In genomic region chr8:105359646-105360045, GRCm38 (mm10) we compare ENCODE assay signal across 10 mouse cellular contexts. TPM values are rescaled to one million over a fixed set of nuclear protein-coding genes. Genes with fewer than 3 reads are reported as not detected.
DNase-seq lines count a peak whose midpoint lies in the region; ATAC-seq and TF ChIP-seq lines count a peak whose summit lies in the region.
"Had no signal": no experiment of that assay in that cellular context is flagged by ENCODE, and none has a peak within 500 bp of the region (broad histone marks: within the 10 kb centered on the region; RNA-seq: fewer than 3 reads in every experiment).

No protein-coding gene starts in this region.

- WGBS in lung, postnatal 0 days = 47% methylated on average over 4 of the region's 4 CpGs
- WGBS in hindbrain, embryonic 13.5 days = 47% methylated on average over 4 of the region's 4 CpGs

- H3K27me3 ChIP-seq in lung, postnatal 0 days (replicated peaks; ENCODE audit: insufficient read depth, low read length) = no peaks in the 10 kb centered on the region
- H3K27me3 ChIP-seq in hindbrain, embryonic 13.5 days = no peaks in the 10 kb centered on the region
- H3K27me3 ChIP-seq: midbrain, embryonic 12.5 days had no signal

- no peak overlapping the region for H3K4me2 ChIP-seq in lung, postnatal 0 days (replicated peaks; ENCODE audit: low read depth, low read length)
- no peak overlapping the region for H3K4me2 ChIP-seq in hindbrain, embryonic 13.5 days
- H3K4me2 ChIP-seq: midbrain, embryonic 12.5 days had no signal

- no peaks in the 10 kb centered on the region for H3K9me3 ChIP-seq in lung, postnatal 0 days (ENCODE audit: low read length)
- H3K9me3 ChIP-seq in hindbrain, embryonic 13.5 days = no peaks in the 10 kb centered on the region
- H3K9me3 ChIP-seq: midbrain, embryonic 12.5 days had no signal

- H3K27ac ChIP-seq in lung, postnatal 0 days (ENCODE audit: low read length) = no peak overlapping the region
- no peak overlapping the region for H3K27ac ChIP-seq in hindbrain, embryonic 13.5 days
- H3K27ac ChIP-seq: midbrain, embryonic 12.5 days had no signal

- TF ChIP-seq EP300 in lung, postnatal 0 days (IDR thresholded peaks at IDR 0.05) = no peak

- no peaks in the 10 kb centered on the region for H3K4me1 ChIP-seq in lung, postnatal 0 days (ENCODE audit: insufficient read depth, low read depth, low read length)
- H3K4me1 ChIP-seq in hindbrain, embryonic 13.5 days (replicated peaks) = 0 out of 2 replicates have a peak, but pooled peaks cover 17% of the 10 kb centered on the region

- TF ChIP-seq CTCF in lung, postnatal 0 days (IDR thresholded peaks at IDR 0.05) = peak; percentile 74

- no peaks in the 10 kb centered on the region for H3K36me3 ChIP-seq in lung, postnatal 0 days (ENCODE audit: insufficient read depth, low read length)
- H3K36me3 ChIP-seq in hindbrain, embryonic 13.5 days = peaks cover 46% of the 10 kb centered on the region

- peak; percentile 72 for ATAC-seq in lung, postnatal 0 days
- peak; percentile 31; the same call in 1 of the 2 replicates for ATAC-seq in hindbrain, embryonic 13.5 days (ENCODE audit: low FRiP score)

- no peak overlapping the region for H3K4me3 ChIP-seq in lung, postnatal 0 days (ENCODE audit: low read depth, low read length)
- no peak overlapping the region for H3K4me3 ChIP-seq in hindbrain, embryonic 13.5 days
- H3K4me3 ChIP-seq: midbrain, embryonic 12.5 days had no signal

- intact Hi-C loops in left cerebral cortex, postnatal 14 days (cut with DNase I) = no loop called here

- H3K9ac ChIP-seq in lung, postnatal 0 days (replicated peaks; ENCODE audit: low read depth) = no peak overlapping the region
- H3K9ac ChIP-seq in hindbrain, embryonic 13.5 days = no peak overlapping the region
- H3K9ac ChIP-seq: midbrain, embryonic 12.5 days had no signal

- DNase-seq in cerebellum, postnatal 14 days = peak; percentile 55 to 60
- DNase-seq in cerebellum, adult 8-10 months = no peak
- peak; percentile 80 for DNase-seq in lung, postnatal 0 days (ENCODE audit: low spot score)
- DNase-seq in lung, postnatal 25 days (ENCODE audit: low spot score) = no peak
- DNase-seq in retina, embryonic 14.5 days (ENCODE audit: low spot score) = peak; percentile 79
- no peak for DNase-seq in left cerebral cortex, postnatal 14 days (ENCODE audit: low spot score in 2 of 2)
- DNase-seq in spleen, postnatal 36 days (ENCODE audit: low spot score in 2 of 2) = no peak
- DNase-seq: gastrocnemius, postnatal 10 days had no signal

RNA-seq across cellular contexts. Expression of gene Slc9a5, which starts 11.0 kb away (rescaled TPM):
- 1.7 and 1.9 TPM in 2 replicates for polyA plus RNA-seq in lung, postnatal 0 days (2015; fragmentation: Nextera tagmentation; extraction: Ambion mirVana)
- polyA plus RNA-seq in hindbrain, embryonic 13.5 days (2015; fragmentation: Nextera tagmentation; extraction: Ambion mirVana) = 7.3 and 7.4 TPM in 2 replicates
- total RNA-seq in left cerebral cortex, postnatal 14 days (2021) = 10 to 100 TPM; 25.0 to 35.1 TPM

RNA-seq across cellular contexts. Expression of gene Fhod1, which starts 11.9 kb away (rescaled TPM):
- 8.7 and 10.5 TPM in 2 replicates for polyA plus RNA-seq in lung, postnatal 0 days (2015; fragmentation: Nextera tagmentation; extraction: Ambion mirVana)
- polyA plus RNA-seq in hindbrain, embryonic 13.5 days (2015; fragmentation: Nextera tagmentation; extraction: Ambion mirVana) = 0.74 and 0.76 TPM in 2 replicates
- 1 to 10 TPM; 2.8 to 2.9 TPM for total RNA-seq in left cerebral cortex, postnatal 14 days (2021)

RNA-seq across cellular contexts. Expression of gene Plekhg4, which starts 13.4 kb away (rescaled TPM):
- polyA plus RNA-seq in lung, postnatal 0 days (2015; fragmentation: Nextera tagmentation; extraction: Ambion mirVana) = 0.20 and 0.26 TPM in 2 replicates
- polyA plus RNA-seq in hindbrain, embryonic 13.5 days (2015; fragmentation: Nextera tagmentation; extraction: Ambion mirVana) = 1.6 and 1.9 TPM in 2 replicates
- total RNA-seq in left cerebral cortex, postnatal 14 days (2021) = 1 to 10 TPM; 1.7 to 4.9 TPM

RNA-seq across cellular contexts. Expression of gene Tmem208, which starts 33.5 kb away (rescaled TPM):
- polyA plus RNA-seq in lung, postnatal 0 days (2015; fragmentation: Nextera tagmentation; extraction: Ambion mirVana) = 116 and 141 TPM in 2 replicates
- 133 and 136 TPM in 2 replicates for polyA plus RNA-seq in hindbrain, embryonic 13.5 days (2015; fragmentation: Nextera tagmentation; extraction: Ambion mirVana)
- total RNA-seq in left cerebral cortex, postnatal 14 days (2021) = 10 to 100 TPM; 42.2 to 43.1 TPM

RNA-seq across cellular contexts. Expression of gene Lrrc29, which starts 33.6 kb away (rescaled TPM):
- 4.2 and 7.5 TPM in 2 replicates for polyA plus RNA-seq in lung, postnatal 0 days (2015; fragmentation: Nextera tagmentation; extraction: Ambion mirVana)
- 0.82 and 1.4 TPM in 2 replicates for polyA plus RNA-seq in hindbrain, embryonic 13.5 days (2015; fragmentation: Nextera tagmentation; extraction: Ambion mirVana)
- total RNA-seq in left cerebral cortex, postnatal 14 days (2021) = 1 to 10 TPM; 5.1 to 6.9 TPM

Comparison
In these comparisons a context has a peak if more than half of its experiments do, and no peak if none do; other contexts are left out.
1. DNase-seq: peak in cerebellum, postnatal 14 days (2 of 2), lung, postnatal 0 days (single experiment) and retina, embryonic 14.5 days (single experiment); none in cerebellum, adult 8-10 months (single experiment), lung, postnatal 25 days (single experiment), left cerebral cortex, postnatal 14 days (0 of 2) and spleen, postnatal 36 days (0 of 2).